Mouse (Mus musculus): Measurements from ENCODE around the gene Itgb8. TPM values are rescaled to one million over a fixed set of nuclear protein-coding genes. Genes with fewer than 3 reads are reported as not detected.

The Itgb8 gene
- polyA plus RNA-seq, 1 experiment = 0.14 TPM

- H3K4me1 ChIP-seq (ENCODE audit: control insufficient read depth, insufficient read depth, insufficient read length, low read length) = peaks cover 2% of the 10 kb centered on the region; the same call in 1 of the 2 replicates
- no peaks in the 10 kb centered on the region for H3K27me3 ChIP-seq (ENCODE audit: control insufficient read depth, insufficient read depth, low read length)
- WGBS = 25% methylated on average over 1 of the region's 1 CpGs
- no peaks in the 10 kb centered on the region for H3K36me3 ChIP-seq (ENCODE audit: control insufficient read depth, insufficient read depth, low read length)
- H3K4me3 ChIP-seq (ENCODE audit: low read depth, low read length) = no peak overlapping the region
- TF ChIP-seq CTCF (IDR thresholded peaks at IDR 0.05; ENCODE audit: extremely low read depth, insufficient read length, insufficient replicate concordance, low read depth, low read length) = no peak
- H3K27ac ChIP-seq (ENCODE audit: insufficient read depth, low read depth, low read length) = peak overlapping the region; percentile 40; the same call in 1 of the 2 replicates
These were observed 74.4 kb downstream of the Itgb8 start for GRCm38 (mm10) chr12:119164176-119164575.

GRCm38 (mm10) chr12:119160786-119161185, 77.8 kb downstream of the Itgb8 start:
- Histone ChIP-seq H3K27me3 (ENCODE audit: control insufficient read depth, insufficient read depth, low read length) (no peaks in the 10 kb centered on the region), H3K36me3 (ENCODE audit: control insufficient read depth, insufficient read depth, low read length) (no peaks in the 10 kb centered on the region), H3K4me3 (ENCODE audit: low read depth, low read length) (no peak overlapping the region), H3K4me1 (ENCODE audit: control insufficient read depth, insufficient read depth, insufficient read length, low read length) (peaks cover 2% of the 10 kb centered on the region; the same call in 1 of the 2 replicates), H3K27ac (ENCODE audit: insufficient read depth, low read depth, low read length) (no peak overlapping the region)
- TF ChIP-seq CTCF (IDR thresholded peaks at IDR 0.05; ENCODE audit: extremely low read depth, insufficient read length, insufficient replicate concordance, low read depth, low read length) (no peak), POLR2A (IDR thresholded peaks at IDR 0.05; ENCODE audit: low read depth, low read length) (no peak)

- no peak for TF ChIP-seq CTCF (IDR thresholded peaks at IDR 0.05; ENCODE audit: extremely low read depth, insufficient read length, insufficient replicate concordance, low read depth, low read length)
- no peak for TF ChIP-seq POLR2A (IDR thresholded peaks at IDR 0.05; ENCODE audit: low read depth, low read length)
- no peaks in the 10 kb centered on the region for H3K36me3 ChIP-seq (ENCODE audit: control insufficient read depth, insufficient read depth, low read length)
- no peak overlapping the region for H3K4me3 ChIP-seq (ENCODE audit: low read depth, low read length)
- no peaks in the 10 kb centered on the region for H3K27me3 ChIP-seq (ENCODE audit: control insufficient read depth, insufficient read depth, low read length)
- H3K4me1 ChIP-seq (ENCODE audit: control insufficient read depth, insufficient read depth, insufficient read length, low read length) = peaks cover 2% of the 10 kb centered on the region; the same call in 1 of the 2 replicates
- no peak overlapping the region for H3K27ac ChIP-seq (ENCODE audit: insufficient read depth, low read depth, low read length)
- WGBS = 65% methylated on average over 4 of the region's 4 CpGs
These were observed 79.2 kb downstream of the Itgb8 start for GRCm38 (mm10) chr12:119159254-119159933.

GRCm38 (mm10) chr12:119157686-119158085, 80.9 kb downstream of the Itgb8 start:
- H3K4me3 ChIP-seq (ENCODE audit: low read depth, low read length) = no peak overlapping the region
- H3K27me3 ChIP-seq (ENCODE audit: control insufficient read depth, insufficient read depth, low read length) = no peaks in the 10 kb centered on the region
- H3K36me3 ChIP-seq (ENCODE audit: control insufficient read depth, insufficient read depth, low read length) = no peaks in the 10 kb centered on the region
- H3K4me1 ChIP-seq (ENCODE audit: control insufficient read depth, insufficient read depth, insufficient read length, low read length) = no peaks in the 10 kb centered on the region
- H3K27ac ChIP-seq (ENCODE audit: insufficient read depth, low read depth, low read length) = no peak overlapping the region
- TF ChIP-seq CTCF (IDR thresholded peaks at IDR 0.05; ENCODE audit: extremely low read depth, insufficient read length, insufficient replicate concordance, low read depth, low read length) (no peak), POLR2A (IDR thresholded peaks at IDR 0.05; ENCODE audit: low read depth, low read length) (no peak)
- WGBS = 92% methylated on average over 2 of the region's 2 CpGs

GRCm38 (mm10) chr12:119157068-119157467, 81.5 kb downstream of the Itgb8 start:
- no peaks in the 10 kb centered on the region for H3K36me3 ChIP-seq (ENCODE audit: control insufficient read depth, insufficient read depth, low read length)
- H3K4me3 ChIP-seq (ENCODE audit: low read depth, low read length) = no peak overlapping the region
- H3K27me3 ChIP-seq (ENCODE audit: control insufficient read depth, insufficient read depth, low read length) = no peaks in the 10 kb centered on the region
- no peak for TF ChIP-seq POLR2A (IDR thresholded peaks at IDR 0.05; ENCODE audit: low read depth, low read length)
- no peak for TF ChIP-seq CTCF (IDR thresholded peaks at IDR 0.05; ENCODE audit: extremely low read depth, insufficient read length, insufficient replicate concordance, low read depth, low read length)
- WGBS = 36% methylated on average over 3 of the region's 3 CpGs
- H3K27ac ChIP-seq (ENCODE audit: insufficient read depth, low read depth, low read length) = no peak overlapping the region
- H3K4me1 ChIP-seq (ENCODE audit: control insufficient read depth, insufficient read depth, insufficient read length, low read length) = no peaks in the 10 kb centered on the region

GRCm38 (mm10) chr12:119155566-119155965, 83.0 kb downstream of the Itgb8 start:
- WGBS = 71% methylated on average over 4 of the region's 4 CpGs
- no peak overlapping the region for H3K4me3 ChIP-seq (ENCODE audit: low read depth, low read length)
- H3K4me1 ChIP-seq (ENCODE audit: control insufficient read depth, insufficient read depth, insufficient read length, low read length) = no peaks in the 10 kb centered on the region
- H3K36me3 ChIP-seq (ENCODE audit: control insufficient read depth, insufficient read depth, low read length) = no peaks in the 10 kb centered on the region
- TF ChIP-seq CTCF (IDR thresholded peaks at IDR 0.05; ENCODE audit: extremely low read depth, insufficient read length, insufficient replicate concordance, low read depth, low read length) (no peak), POLR2A (IDR thresholded peaks at IDR 0.05; ENCODE audit: low read depth, low read length) (no peak)
- H3K27me3 ChIP-seq (ENCODE audit: control insufficient read depth, insufficient read depth, low read length) = no peaks in the 10 kb centered on the region
- H3K27ac ChIP-seq (ENCODE audit: insufficient read depth, low read depth, low read length) = no peak overlapping the region

- WGBS = 90% methylated on average over 2 of the region's 2 CpGs
- no peak for TF ChIP-seq CTCF (IDR thresholded peaks at IDR 0.05; ENCODE audit: extremely low read depth, insufficient read length, insufficient replicate concordance, low read depth, low read length)
- TF ChIP-seq POLR2A (IDR thresholded peaks at IDR 0.05; ENCODE audit: low read depth, low read length) = no peak
- Histone ChIP-seq H3K27me3 (ENCODE audit: control insufficient read depth, insufficient read depth, low read length) (no peaks in the 10 kb centered on the region), H3K4me3 (ENCODE audit: low read depth, low read length) (no peak overlapping the region), H3K36me3 (ENCODE audit: control insufficient read depth, insufficient read depth, low read length) (no peaks in the 10 kb centered on the region), H3K4me1 (ENCODE audit: control insufficient read depth, insufficient read depth, insufficient read length, low read length) (no peaks in the 10 kb centered on the region), H3K27ac (ENCODE audit: insufficient read depth, low read depth, low read length) (no peak overlapping the region)
These were observed 87.6 kb downstream of the Itgb8 start for GRCm38 (mm10) chr12:119150956-119151355.

Data from small intestine, adult 2 months (tissue).